Mouse (Mus musculus) kidney, adult 8-10 months (tissue): ENCODE data around the gene Prps2.
"Not testable (repeated sequence)": the region's sequence is repeated elsewhere in the genome, so short reads cannot be mapped to it uniquely, and the experiment has no call there.

Experiments
- DNase-seq, 2 experiments: peaks; one replicate each; pipeline ENCODE4 v3.0.0; 2022

Gene Prps2

DNA sequence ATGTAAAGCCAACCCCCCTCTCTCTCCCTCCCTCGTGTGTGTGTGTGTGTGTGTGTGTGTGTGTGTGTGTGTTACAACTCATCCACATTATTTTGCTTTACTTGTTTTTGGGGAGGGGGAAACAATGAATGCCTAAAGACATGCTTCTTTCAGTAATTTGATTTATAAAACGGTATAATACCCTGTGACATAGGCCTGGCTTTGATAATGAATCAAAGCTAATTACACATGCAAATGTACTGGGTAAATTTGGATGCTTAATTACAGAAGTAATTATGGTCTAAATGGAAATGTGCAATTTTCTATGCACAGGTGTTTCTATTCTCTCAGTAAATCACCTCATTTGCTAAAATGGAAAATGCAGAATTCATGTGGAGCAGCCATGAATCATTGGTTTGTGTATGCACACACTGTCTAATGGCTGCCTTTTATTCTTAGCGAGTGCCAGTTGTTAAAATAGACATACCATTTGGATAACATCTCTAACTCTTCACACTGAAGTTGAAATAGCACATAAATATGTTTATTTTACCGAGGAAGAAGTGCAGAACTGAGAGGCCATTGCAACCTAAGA, 61.2 kb downstream of the Prps2 start:
- no peak for DNase-seq

DNA sequence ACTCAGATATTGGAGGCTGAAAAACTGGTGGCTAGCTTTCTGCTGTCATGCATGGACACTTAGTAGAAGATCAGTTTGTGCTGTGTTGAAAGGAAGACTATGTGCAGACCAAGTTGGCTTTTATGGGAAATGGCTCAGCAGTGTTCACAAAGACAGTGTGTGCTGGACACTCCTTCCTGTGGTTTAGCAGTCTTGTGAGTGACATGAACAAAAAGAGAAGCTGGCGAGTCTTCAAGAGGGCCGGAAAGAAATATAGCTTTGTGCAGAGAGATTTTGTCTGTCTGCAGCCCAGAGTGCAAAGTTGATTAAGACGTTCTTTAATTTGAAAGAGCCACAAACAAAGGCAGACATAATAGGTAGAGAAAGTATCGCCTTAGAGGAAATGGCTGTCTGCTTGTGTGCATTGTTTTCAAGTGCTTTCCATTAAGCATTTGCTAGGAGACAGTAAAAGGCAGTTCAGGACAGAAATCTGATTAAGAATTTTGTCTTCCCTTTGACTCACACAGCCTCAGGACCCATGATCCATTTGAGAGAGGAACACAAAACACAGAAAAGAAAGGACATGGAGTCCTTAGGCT, 63.6 kb downstream of the Prps2 start:
- no peak for DNase-seq

DNA sequence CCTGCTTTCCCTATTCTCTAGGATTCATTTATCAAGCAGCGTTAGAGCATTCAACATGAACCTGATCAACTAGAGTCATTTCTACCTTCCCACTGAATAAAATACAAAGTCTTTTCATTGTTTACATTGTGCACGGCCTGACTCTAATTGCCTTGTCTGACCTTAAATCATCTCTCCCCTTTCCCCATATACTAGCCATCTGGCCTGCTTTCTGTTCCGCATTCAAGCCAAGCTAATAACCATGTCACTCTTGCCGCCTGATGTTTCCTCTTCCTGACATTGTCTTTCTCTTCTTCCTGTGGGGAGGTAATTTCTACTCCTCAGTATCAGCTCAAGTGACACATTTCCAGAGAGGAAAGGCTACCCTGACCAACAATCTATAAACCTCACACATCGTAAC, 66.8 kb downstream of the Prps2 start:
- DNase-seq: no peak

- no peak for DNase-seq
These were observed 67.3 kb downstream of the Prps2 start for GRCm38 (mm10) chrX:167315093-167315726.

DNA sequence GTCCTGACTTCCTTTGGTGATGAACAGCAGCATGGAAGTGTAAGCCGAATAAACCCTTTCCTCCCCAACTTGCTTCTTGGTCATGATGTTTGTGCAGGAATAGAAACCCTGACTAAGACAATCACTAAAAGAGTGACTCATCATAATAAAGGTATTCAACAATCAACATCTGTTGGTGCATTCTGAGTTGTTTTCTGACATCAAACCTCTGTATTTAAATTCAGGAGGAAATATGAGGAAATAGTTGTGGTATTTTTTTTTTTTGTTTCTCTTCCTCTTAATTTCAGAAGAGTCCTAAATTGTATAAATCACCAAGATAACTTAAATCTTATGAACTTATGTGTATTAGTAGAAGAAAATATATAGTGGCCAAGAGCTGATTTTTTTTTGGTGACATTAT, 80.5 kb downstream of the Prps2 start:
- DNase-seq: not testable (repeated sequence)
